Mouse (Mus musculus) spleen, embryonic (tissue): ENCODE data around the gene Leap2.

Source experiments
- CTCF ChIA-PET: fragments of 350-600 bp; sonication (Branson Sonifier 250); formaldehyde crosslinking; loops from one replicate; lab custom pipeline; 2022; lab: Charles Lee

The Leap2 gene

DNA sequence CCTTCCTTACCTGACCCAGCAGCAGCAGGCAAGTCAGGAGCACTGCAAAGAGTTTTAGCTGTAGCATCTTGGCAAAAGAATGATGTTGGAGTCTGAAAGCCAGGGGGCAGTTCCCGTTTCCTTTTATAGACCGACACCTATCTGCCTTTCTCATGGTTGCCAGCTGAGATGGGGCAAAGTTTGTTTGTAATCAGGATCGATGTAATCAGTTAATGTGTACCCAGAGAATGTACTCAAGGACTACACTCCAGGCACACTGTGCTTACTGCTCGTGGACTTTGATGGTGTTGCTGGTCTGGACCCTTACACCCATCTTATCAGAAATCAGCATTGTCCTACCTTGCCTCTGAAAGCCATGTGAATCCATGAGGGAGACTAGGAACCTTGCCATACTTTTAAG lies at the start of gene Leap2:
Gene Leap2, minus strand, starts transcription at position 135 of the 400 bp plus-strand sequence.
- CTCF ChIA-PET = no interaction called here

- CTCF ChIA-PET = no interaction called here
Measured at GRCm38 (mm10) chr11:53472709-53473108, 49.7 kb upstream of the Leap2 start.

DNA sequence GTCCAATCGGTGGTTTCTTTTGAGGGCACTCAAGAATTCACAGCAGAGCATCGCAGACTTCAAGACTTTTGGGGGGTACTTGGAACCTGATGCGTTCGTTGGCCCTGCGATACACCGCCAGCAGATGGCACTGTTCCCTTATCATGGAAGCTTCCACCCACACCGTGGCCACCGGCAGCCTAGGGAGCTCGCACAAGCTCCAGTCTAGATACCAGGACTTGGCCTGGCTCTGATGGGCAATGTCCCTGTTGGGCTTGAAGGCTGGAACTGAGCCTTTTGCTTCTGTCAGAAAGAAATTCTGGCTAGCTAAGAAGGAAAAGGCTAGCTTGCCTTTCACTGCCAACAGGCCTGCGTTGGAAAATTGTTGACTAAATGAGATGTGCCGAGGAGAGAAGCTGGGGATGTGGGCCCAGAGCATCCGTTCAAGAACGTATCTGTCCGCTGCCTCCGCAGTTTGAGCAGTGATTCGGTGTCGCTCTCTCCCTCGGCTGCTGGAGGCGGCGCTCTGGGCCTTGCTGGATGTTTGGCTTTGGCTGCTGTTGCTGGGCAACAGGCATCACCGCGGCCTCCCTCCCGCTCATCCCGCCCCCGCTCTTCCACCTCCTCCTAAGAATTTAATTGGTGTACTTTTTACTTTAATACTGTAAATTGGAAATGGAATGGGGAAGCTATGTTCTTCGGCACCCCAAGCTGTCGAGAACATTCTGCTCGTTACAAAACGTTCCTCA lies 47.2 kb upstream of the Leap2 start, which contains the start of gene Gm9837:
Gene Gm9837, minus strand, starts transcription at position 512 of the 728 bp plus-strand sequence.
- CTCF ChIA-PET = interaction anchor here (0.6 to 0.7 kb wide), 3 partner anchors 76 to 1609 kb away, joined by 3 to 4 read pairs (median 3); no protein-coding TSS in a partner anchor

DNA sequence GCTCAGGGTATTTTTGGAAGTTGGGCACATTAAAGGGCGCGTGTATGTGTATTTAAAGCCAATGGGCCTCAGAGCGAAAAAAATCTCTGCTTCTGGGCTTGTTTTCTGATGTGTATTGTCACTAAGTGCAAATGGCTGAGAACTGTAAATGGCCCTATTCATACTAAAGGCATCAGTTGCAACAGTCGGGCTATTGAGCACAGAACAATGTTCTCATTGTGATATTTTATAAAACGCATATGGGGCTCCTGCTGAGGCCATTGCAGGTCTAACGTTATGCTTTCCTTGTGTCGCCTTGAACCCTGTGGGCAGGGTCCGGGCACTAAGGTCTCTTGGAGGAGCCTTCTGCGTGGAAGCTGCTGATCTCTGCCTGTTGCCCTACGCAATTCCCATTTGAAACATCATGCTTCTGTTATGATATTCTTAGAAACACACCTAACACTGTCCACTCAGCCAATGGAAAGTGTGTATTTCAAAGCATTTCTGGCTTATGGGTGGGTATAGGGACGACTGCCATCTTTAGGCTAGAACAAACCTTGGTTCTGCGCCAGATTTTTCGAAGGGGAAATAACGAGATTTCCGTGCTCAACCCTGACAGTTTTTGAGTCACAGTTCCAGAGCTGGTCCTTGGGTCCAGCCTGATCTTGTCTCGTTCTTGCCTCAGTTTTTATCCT lies 46.5 kb upstream of the Leap2 start:
- CTCF ChIA-PET = interaction anchor here (0.7 kb wide), 1 partner anchor 1609 kb away, joined by 4 read pairs; no protein-coding TSS in a partner anchor

GRCm38 (mm10) chr11:53466231-53466971 lies 43.4 kb upstream of the Leap2 start:
- CTCF ChIA-PET = no interaction called here

DNA sequence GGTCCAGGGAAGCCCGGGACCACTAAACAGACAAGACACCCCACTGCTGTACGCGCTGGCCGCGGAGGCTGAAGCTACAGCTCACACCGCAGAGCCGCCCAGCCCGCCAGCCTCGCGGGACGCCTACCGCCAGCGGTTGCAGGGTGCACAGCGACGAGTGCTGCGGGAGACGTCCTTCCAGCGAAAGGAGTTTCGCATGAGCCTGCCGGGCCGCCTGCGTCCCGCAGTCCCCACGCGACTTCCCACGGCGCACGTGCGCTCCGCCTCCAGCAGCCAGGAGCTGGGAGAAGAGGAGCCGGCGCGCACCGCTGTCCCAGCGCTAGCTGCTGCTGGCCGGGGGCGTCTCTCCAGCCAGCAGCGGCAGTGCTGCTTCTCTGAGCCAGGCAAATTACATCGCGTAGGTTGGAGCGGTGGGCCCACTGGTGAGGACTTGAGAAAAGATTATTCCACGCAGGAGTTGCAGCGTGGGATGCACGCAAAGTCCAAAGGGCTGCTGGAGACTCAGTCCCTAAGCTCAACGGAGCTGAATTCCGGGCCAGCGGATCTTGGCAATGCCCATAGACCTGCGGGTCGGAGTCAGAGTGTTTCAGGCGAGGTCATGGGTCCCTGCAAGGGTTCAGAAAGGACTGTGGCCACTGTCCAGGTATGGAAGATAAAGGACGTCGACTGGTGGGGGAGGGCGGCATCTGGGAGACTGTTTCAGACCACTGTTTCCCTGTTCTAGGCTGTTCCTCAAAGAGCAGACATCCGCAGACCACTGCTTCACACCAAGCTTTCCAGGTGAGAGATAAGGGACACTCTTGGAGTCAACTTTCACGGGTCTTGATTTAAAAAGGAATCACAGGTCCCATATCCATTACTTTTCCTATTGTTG lies 40.8 kb upstream of the Leap2 start:
- CTCF ChIA-PET = no interaction called here

DNA sequence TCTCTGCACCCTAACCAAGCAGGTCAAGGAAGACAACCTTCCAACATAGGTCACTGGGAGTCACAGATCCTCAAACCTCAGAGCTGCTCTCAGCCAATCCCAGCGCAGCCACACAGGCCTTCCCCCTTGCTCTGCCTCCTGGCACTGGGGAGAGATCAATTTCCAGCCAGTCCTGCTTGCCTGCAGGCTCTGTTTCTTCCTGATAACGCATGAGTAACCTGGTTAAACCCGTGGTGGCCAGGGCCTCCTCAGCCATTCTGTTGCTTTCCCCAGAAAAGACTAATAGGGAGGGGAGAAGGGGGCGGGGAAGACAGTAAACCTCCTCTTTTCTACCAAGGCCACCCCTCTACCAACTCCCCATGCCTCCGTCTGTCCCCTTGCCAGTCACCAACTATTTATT lies 38.8 kb upstream of the Leap2 start:
- CTCF ChIA-PET = interaction anchor here (0.7 kb wide), 1 partner anchor 477 kb away, joined by 4 read pairs; no protein-coding TSS in a partner anchor

GRCm38 (mm10) chr11:53460192-53460591 lies 37.2 kb upstream of the Leap2 start:
- CTCF ChIA-PET = no interaction called here

DNA sequence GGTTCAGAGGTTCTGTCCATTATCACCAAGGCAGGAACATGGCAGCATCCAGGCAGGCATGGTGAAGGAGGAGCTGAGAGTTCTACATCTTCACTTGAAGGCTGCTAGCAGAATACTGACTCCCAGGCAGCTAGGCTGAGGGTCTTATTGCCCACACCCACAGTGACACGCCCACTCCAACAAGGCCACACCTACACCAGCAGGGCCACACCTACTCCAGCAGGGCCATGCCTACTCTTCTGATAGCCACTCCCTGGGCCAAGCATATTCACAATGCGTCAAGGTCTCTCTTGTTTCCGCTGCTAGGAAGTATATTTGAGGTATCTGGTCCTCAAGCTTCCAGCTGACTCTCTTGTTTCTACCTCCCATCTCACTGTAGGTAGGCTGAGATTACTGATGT lies 36.0 kb upstream of the Leap2 start:
- CTCF ChIA-PET = no interaction called here

DNA sequence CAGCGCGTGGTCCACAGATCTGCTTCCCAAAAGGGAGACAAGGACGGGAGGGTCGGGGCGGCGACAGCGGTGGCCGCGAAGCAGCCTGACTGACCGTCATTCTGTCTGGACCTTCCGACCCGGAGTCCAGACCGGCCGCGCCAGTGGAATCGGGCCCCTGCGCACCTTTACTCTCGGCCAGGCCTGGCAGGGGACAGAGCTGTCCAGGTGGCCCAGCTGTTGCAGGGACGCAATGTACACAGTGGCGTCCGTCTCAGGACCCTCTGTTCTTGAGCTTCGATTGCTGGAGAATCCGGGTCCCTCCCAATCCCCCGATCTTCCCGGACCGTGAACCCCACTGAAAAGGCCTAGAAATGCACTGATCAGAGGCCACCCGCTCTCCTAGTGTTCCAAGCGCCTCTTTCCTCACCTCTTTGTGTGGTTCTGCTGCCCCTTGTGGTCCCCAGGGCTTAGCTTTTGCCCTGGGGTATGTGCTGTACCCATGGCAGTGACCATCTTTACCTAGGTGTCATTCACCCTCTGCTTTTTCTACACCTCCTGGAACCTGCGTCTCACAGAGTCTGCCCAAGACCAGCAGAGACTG lies 34.5 kb upstream of the Leap2 start:
- CTCF ChIA-PET = no interaction called here

DNA sequence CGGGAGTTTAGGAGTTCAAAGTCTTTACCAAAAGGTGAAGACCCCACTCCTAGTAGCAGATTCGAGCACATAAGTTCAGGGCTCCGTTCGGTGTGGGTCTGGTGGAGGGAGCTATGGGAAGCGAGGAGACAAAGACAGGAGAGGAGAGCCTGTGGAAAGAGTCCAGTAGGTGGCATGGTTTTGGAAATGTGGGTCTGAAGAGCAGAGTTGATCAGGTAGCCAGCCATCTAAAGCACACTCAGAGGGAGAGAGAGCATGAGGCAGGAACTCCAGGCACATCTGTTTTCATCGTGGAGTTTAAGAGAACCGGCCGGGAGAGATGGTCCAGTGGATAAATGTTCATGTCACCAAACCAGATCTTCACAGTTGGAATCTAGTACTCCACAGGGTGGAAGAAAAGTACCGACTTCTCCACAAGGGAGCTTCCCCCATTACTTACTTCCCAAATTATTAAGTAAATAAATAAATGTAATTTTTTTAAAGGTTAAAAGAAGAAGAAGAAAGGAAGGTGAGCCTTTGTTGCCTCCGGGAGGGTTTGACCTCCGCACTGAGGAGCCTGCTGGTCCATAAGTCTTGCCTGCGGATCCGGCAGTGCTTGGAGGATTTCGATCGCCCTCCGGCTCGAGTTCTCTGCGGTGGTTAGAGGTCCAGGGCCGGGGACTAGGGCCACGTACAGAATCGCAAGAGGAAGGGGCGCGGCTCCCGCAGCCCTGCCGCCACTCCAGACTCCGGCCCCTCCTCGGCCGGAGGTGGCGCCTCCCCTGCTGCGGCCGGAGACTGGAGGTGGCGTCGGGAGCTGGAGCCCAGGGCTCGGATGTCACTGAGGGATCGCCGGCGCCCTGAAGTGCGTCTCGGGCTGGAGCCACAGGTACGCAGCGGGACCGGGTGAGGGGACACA lies 33.8 kb upstream of the Leap2 start, which contains the start of the genes Gm10447 and Shroom1:
Gene Gm10447, minus strand, starts transcription at position 637 of the 898 bp plus-strand sequence.
Gene Shroom1, plus strand, starts transcription at position 732 of the 898 bp plus-strand sequence.
- CTCF ChIA-PET = interaction anchor here (0.6 kb wide), 1 partner anchor 11 kb away, joined by 14 read pairs; no protein-coding TSS in a partner anchor

DNA sequence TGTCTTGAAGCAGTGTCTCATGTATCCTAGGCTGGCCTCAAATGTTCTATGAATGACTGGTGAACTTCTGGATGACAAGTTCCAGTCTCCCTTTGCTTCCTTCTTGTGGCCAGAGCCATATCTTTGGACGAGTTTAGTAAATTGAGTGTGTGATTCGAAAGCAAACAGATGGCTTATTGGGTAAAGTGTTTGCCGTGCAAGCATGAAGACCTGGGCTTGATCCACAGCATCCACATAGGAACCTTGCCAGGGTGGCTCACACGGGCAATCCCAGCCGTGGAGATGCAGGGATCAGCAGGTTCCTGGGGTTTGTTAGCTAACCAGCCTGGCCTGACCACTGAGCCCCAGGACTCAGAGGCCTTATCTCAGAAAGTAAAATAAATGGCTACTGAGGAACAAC lies 30.1 kb upstream of the Leap2 start:
- CTCF ChIA-PET = no interaction called here

- CTCF ChIA-PET = no interaction called here
Measured at GRCm38 (mm10) chr11:53452396-53452795, 29.4 kb upstream of the Leap2 start.

DNA sequence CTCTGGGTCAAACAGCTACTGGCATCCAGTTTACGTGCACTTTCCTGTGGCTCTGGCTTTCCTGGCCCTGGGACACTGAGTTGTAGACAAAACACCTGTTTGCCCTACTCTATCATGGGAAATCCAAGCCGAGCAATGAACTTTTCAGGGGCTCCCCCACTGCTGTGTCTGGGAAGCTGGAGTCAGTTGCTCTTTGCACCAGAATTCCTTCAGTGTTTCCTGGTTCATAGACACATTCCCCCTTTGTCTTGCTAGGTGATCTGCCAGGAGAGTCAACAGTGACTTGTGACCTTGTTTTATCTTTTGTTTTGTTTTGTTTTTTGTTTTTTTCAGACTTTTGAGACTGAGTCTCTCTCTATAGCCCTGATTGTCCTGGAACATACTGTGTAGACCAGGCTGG lies 28.4 kb upstream of the Leap2 start:
- CTCF ChIA-PET = no interaction called here

GRCm38 (mm10) chr11:53450070-53450705 lies 27.2 kb upstream of the Leap2 start:
- CTCF ChIA-PET = no interaction called here

DNA sequence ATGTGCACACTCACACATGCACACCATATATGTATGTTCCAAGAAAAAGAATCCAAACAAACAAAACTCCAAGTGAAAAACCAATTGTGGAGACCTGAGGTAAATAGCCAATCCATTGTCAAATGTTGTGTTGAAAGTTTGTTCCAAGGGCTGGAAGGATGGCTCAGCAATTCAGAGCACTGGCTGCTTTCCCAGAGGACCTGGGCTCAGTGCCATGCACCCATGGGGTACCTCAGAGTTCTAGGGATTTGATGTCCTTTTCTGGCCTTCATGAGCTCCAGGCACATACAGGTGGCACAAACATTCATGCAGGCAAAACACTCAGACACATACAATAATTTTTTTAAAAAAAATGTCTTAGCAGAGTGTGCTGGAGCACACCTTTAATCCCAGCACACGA lies 25.6 kb upstream of the Leap2 start:
- CTCF ChIA-PET = no interaction called here

- CTCF ChIA-PET = no interaction called here
Measured at GRCm38 (mm10) chr11:53447996-53448395, 25.0 kb upstream of the Leap2 start.

DNA sequence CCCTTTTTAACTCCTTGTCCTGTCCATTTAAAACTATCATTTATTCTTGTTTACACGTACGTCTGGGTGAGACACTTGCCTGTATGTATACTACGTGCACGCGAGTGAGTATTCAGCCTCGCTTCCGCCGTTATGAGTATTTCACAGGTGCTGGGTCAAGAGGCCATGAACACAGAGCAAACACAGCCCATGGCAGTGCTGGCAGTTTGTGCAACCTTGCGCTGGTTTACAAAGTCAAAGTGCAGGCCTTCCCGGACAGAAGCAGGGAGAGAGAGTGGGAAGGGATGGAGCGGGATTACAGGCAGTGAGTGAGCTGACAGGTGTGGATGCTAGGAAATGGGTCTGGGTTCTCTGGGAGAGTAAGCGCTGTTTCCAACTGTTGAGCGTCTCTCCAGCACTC lies 23.2 kb upstream of the Leap2 start:
- CTCF ChIA-PET = no interaction called here

DNA sequence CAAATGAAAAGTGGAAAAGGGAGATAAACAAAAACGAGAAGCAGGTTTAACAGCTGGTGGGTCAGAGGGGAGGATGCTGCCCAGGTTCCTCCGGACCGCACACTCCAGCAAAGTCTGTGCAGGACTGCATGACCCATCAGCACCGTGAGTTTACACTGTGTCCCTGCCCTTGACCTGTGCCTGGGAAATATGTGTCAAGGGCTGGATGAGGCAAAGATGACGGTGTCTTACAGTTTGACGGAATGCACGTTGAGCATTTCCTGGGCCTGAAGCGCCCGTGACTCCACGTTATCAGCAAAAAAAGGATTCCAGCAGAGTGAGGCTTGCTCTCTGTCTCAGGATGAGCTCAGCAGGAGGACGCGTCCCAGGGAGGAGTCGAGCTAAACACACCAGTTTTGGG lies 22.6 kb upstream of the Leap2 start:
- CTCF ChIA-PET = interaction anchor here (0.5 kb wide), 1 partner anchor 91 kb away, joined by 3 read pairs; no protein-coding TSS in a partner anchor
